Mouse (Mus musculus): ENCODE results near the gene Ubl3. TPM values are rescaled to one million over a fixed set of nuclear protein-coding genes. Genes with fewer than 3 reads are reported as not detected.

Ubl3 gene
- total and polyA plus RNA-seq, 2 experiments from 2014 or later, result 79.1 to 128 TPM

GRCm38 (mm10) chr5:148502237-148502636, 50.4 kb downstream of the Ubl3 start:
- TF ChIP-seq CTCF (IDR thresholded peaks at IDR 0.05), result no peak
- Histone ChIP-seq H3K36me3 (ENCODE audit: insufficient read depth, low read length) (peaks cover 16% of the 10 kb centered on the region), H3K9me3 (ENCODE audit: low read length) (no peaks in the 10 kb centered on the region), H3K4me2 (ENCODE audit: low read depth, low read length, poor library complexity, severe bottlenecking) (no peak overlapping the region), H3K4me1 (ENCODE audit: insufficient read depth, low read length) (no peaks in the 10 kb centered on the region), H3K4me3 (ENCODE audit: low read depth, low read length) (no peak overlapping the region), H3K27me3 (ENCODE audit: insufficient read depth, low read length) (no peaks in the 10 kb centered on the region), H3K9ac (replicated peaks; ENCODE audit: low read length, poor library complexity, severe bottlenecking) (no peak overlapping the region), H3K27ac (ENCODE audit: low read depth, low read length) (no peak overlapping the region)
- no peak for ATAC-seq (ENCODE audit: low FRiP score)
- DNase-seq (ENCODE audit: low spot score), result no peak
- WGBS, result 92% methylated on average over 6 of the region's 6 CpGs

- no peak for TF ChIP-seq CTCF (IDR thresholded peaks at IDR 0.05)
- DNase-seq (ENCODE audit: low spot score), result no peak
- H3K9ac ChIP-seq (replicated peaks; ENCODE audit: low read length, poor library complexity, severe bottlenecking), result no peak overlapping the region
- no peak overlapping the region for H3K4me2 ChIP-seq (ENCODE audit: low read depth, low read length, poor library complexity, severe bottlenecking)
- H3K4me1 ChIP-seq (ENCODE audit: insufficient read depth, low read length), result no peaks in the 10 kb centered on the region
- H3K9me3 ChIP-seq (ENCODE audit: low read length), result no peaks in the 10 kb centered on the region
- 91% methylated on average over 6 of the region's 6 CpGs for WGBS
- H3K27ac ChIP-seq (ENCODE audit: low read depth, low read length), result no peak overlapping the region
- H3K4me3 ChIP-seq (ENCODE audit: low read depth, low read length), result no peak overlapping the region
- no peak for ATAC-seq (ENCODE audit: low FRiP score)
- H3K27me3 ChIP-seq (ENCODE audit: insufficient read depth, low read length), result no peaks in the 10 kb centered on the region
- H3K36me3 ChIP-seq (ENCODE audit: insufficient read depth, low read length), result peaks cover 12% of the 10 kb centered on the region
Observed at GRCm38 (mm10) chr5:148501228-148501957, 51.2 kb downstream of the Ubl3 start.

- Histone ChIP-seq H3K36me3 (ENCODE audit: insufficient read depth, low read length) (peaks cover 4% of the 10 kb centered on the region), H3K9ac (replicated peaks; ENCODE audit: low read length, poor library complexity, severe bottlenecking) (no peak overlapping the region), H3K9me3 (ENCODE audit: low read length) (no peaks in the 10 kb centered on the region), H3K27me3 (ENCODE audit: insufficient read depth, low read length) (no peaks in the 10 kb centered on the region), H3K4me1 (ENCODE audit: insufficient read depth, low read length) (no peaks in the 10 kb centered on the region), H3K4me2 (ENCODE audit: low read depth, low read length, poor library complexity, severe bottlenecking) (no peak overlapping the region), H3K27ac (ENCODE audit: low read depth, low read length) (no peak overlapping the region), H3K4me3 (ENCODE audit: low read depth, low read length) (no peak overlapping the region)
- WGBS, result 91% methylated on average over 8 of the region's 8 CpGs
- TF ChIP-seq CTCF (IDR thresholded peaks at IDR 0.05), result no peak
- DNase-seq (ENCODE audit: low spot score) (no peak), ATAC-seq (ENCODE audit: low FRiP score) (no peak)
Observed at GRCm38 (mm10) chr5:148500516-148500915, 52.1 kb downstream of the Ubl3 start.

GRCm38 (mm10) chr5:148499616-148500015, 53.0 kb downstream of the Ubl3 start:
- WGBS, result 70% methylated on average over 5 of the region's 5 CpGs
- Histone ChIP-seq H3K36me3 (ENCODE audit: insufficient read depth, low read length) (no peaks in the 10 kb centered on the region), H3K9me3 (ENCODE audit: low read length) (no peaks in the 10 kb centered on the region), H3K27me3 (ENCODE audit: insufficient read depth, low read length) (no peaks in the 10 kb centered on the region), H3K4me2 (ENCODE audit: low read depth, low read length, poor library complexity, severe bottlenecking) (no peak overlapping the region), H3K9ac (replicated peaks; ENCODE audit: low read length, poor library complexity, severe bottlenecking) (no peak overlapping the region), H3K4me1 (ENCODE audit: insufficient read depth, low read length) (no peaks in the 10 kb centered on the region), H3K27ac (ENCODE audit: low read depth, low read length) (no peak overlapping the region), H3K4me3 (ENCODE audit: low read depth, low read length) (no peak overlapping the region)
- no peak for TF ChIP-seq CTCF (IDR thresholded peaks at IDR 0.05)
- no peak for DNase-seq (ENCODE audit: low spot score)
- ATAC-seq (ENCODE audit: low FRiP score), result no peak

- H3K9me3 ChIP-seq (ENCODE audit: low read length), result no peaks in the 10 kb centered on the region
- no peak overlapping the region for H3K27ac ChIP-seq (ENCODE audit: low read depth, low read length)
- no peak for TF ChIP-seq CTCF (IDR thresholded peaks at IDR 0.05)
- H3K4me3 ChIP-seq (ENCODE audit: low read depth, low read length), result no peak overlapping the region
- H3K4me1 ChIP-seq (ENCODE audit: insufficient read depth, low read length), result no peaks in the 10 kb centered on the region
- H3K9ac ChIP-seq (replicated peaks; ENCODE audit: low read length, poor library complexity, severe bottlenecking), result no peak overlapping the region
- 94% methylated on average over 6 of the region's 6 CpGs for WGBS
- H3K36me3 ChIP-seq (ENCODE audit: insufficient read depth, low read length), result no peaks in the 10 kb centered on the region
- H3K4me2 ChIP-seq (ENCODE audit: low read depth, low read length, poor library complexity, severe bottlenecking), result no peak overlapping the region
- no peak for DNase-seq (ENCODE audit: low spot score)
- no peaks in the 10 kb centered on the region for H3K27me3 ChIP-seq (ENCODE audit: insufficient read depth, low read length)
- ATAC-seq (ENCODE audit: low FRiP score), result no peak
Observed at GRCm38 (mm10) chr5:148495991-148496390, 56.6 kb downstream of the Ubl3 start.

- ATAC-seq (ENCODE audit: low FRiP score), result no peak
- no peaks in the 10 kb centered on the region for H3K36me3 ChIP-seq (ENCODE audit: insufficient read depth, low read length)
- no peak for TF ChIP-seq CTCF (IDR thresholded peaks at IDR 0.05)
- no peak for DNase-seq (ENCODE audit: low spot score)
- H3K4me2 ChIP-seq (ENCODE audit: low read depth, low read length, poor library complexity, severe bottlenecking), result no peak overlapping the region
- no peaks in the 10 kb centered on the region for H3K9me3 ChIP-seq (ENCODE audit: low read length)
- no peaks in the 10 kb centered on the region for H3K4me1 ChIP-seq (ENCODE audit: insufficient read depth, low read length)
- no peak overlapping the region for H3K27ac ChIP-seq (ENCODE audit: low read depth, low read length)
- H3K4me3 ChIP-seq (ENCODE audit: low read depth, low read length), result no peak overlapping the region
- no peak overlapping the region for H3K9ac ChIP-seq (replicated peaks; ENCODE audit: low read length, poor library complexity, severe bottlenecking)
- WGBS, result 72% methylated on average over 10 of the region's 10 CpGs
- no peaks in the 10 kb centered on the region for H3K27me3 ChIP-seq (ENCODE audit: insufficient read depth, low read length)
Observed at GRCm38 (mm10) chr5:148495173-148495572, 57.4 kb downstream of the Ubl3 start.
